Mouse (Mus musculus): ENCODE measurements around the gene Lect2.

The Lect2 gene

GRCm38 (mm10) chr13:56556701-56557100 is 8.4 kb upstream of the Lect2 start:
- no peak for DNase-seq (ENCODE audit: low spot score)

DNA sequence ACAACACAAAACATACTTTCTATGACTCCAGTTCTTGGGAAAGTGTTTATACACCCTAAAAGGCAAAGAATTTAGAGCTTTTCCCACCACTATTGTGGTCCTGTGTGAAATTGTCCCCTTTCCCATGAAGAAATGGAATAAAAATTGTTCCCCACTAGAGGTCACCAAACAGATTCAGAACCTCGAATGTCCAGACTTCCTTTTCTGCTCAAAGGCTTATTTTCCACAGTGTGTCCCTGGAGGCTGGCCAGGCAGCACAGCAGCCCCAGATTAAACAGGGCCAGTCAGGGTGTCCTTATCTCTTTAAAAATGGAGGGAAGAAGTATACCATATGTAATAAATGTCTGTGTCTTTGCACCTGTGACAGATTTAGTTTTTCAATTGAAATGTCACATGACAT is 7.7 kb upstream of the Lect2 start:
- peak; percentile 33 for DNase-seq (ENCODE audit: low spot score)

DNA sequence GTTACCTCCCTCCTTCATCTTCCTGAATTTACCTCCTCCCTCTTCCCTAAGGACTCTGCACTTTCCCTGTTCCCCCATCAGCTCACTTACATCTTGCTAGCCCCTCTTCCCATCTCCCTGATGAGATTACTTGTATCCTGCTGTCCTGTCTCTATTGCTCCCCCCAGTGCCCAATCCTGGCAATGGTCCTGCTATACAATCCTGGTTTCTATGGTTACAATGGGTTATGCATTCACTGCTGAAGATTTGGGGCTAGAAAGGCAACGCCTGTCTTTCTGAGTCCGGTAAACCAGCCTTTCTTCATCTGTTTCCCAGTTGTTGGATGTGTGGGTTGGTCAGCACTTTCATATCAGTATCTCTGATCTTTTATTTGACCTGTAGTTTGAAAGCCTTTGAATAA is 6.1 kb upstream of the Lect2 start:
- no peak for DNase-seq (ENCODE audit: low spot score)

- no peak for DNase-seq (ENCODE audit: low spot score)
Measured at GRCm38 (mm10) chr13:56553923-56554322, 5.6 kb upstream of the Lect2 start.

DNA sequence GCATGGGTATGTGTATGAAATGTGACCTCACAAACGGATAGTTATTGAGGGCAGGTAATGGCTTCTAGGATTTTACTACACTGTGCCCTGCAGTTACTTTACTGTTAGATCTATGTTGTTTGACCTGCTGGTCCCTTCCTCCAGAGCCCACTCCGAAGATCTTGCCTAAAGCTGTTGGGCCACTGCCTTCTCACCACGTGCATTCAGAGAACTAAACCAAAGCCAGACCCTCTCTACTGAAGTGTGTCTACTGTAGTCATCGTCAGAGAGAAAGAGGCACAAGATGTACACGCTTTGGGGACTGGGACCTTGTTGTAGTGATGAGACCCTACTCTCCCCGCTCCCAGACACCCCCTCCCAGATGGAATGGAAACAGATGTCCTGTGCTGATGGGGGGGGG is 3.4 kb upstream of the Lect2 start:
- DNase-seq (ENCODE audit: low spot score): no peak

- no peak for DNase-seq (ENCODE audit: low spot score)
Measured at GRCm38 (mm10) chr13:56550574-56550973, 2.3 kb upstream of the Lect2 start.

DNA sequence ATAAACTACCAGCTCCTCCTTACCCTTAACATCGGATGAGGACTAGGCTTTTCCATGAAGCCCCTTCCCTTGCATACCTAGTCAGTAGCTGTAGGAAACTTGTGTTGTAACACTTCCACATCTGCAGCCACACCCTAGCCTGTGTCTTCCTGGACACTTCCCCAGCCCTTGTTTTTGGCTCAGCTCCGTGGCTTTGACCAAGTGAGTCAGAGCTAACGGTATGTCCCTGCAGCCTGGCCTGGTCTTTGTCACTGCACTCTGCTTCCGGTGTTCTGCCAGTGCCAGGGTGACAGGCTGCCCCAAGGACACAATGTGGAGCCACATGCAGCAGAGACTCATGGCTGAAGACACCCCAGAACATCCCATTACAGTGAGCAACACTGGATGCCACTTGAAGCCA is 1.1 kb upstream of the Lect2 start:
- DNase-seq (ENCODE audit: low spot score): no peak

- no peak for DNase-seq (ENCODE audit: low spot score)
Measured at GRCm38 (mm10) chr13:56544956-56545355, 3.3 kb downstream of the Lect2 start.

DNA sequence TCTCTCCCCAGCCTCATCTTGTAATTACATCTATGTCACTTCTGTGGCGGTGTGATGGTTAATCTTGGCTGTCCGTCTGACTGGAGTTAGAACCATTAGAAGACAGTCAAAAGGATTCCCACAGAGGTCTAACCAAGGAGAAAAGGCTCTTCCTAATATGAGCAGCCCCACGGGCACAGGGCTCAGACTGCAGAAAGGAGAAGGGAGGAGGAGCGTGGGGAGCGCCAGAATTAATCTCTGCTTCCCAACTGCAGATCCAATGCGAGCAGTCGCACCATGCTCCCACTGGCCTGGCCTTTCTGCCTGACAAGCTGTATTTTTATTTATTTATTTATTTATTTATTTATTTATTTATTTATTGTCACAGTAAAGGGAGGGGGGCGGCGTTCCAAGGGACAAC is 4.5 kb downstream of the Lect2 start:
- DNase-seq (ENCODE audit: low spot score): no peak

DNA sequence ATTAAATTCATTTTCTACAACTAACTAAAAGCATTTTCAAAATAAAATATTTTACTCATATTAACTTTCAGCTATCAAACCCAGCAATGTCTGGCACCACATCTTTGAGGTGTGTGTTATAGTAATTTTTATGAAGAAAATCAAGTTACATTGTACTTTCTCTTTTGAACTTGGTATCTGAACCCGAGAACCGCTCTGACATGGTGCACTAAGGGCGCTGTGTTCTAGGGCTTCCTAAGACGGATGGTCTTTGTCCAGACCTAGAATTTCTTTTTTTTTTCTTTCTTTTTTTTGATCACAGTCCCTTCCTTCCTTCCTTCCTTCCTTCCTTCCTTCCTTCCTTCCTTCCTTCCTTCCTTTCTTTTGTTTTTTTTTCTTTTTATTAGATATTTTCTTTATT is 8.5 kb downstream of the Lect2 start:
- DNase-seq (ENCODE audit: low spot score): peak; percentile 33

GRCm38 (mm10) chr13:56537026-56537425 is 11.3 kb downstream of the Lect2 start:
- DNase-seq (ENCODE audit: low spot score): no peak

- no peak for DNase-seq (ENCODE audit: low spot score)
Measured at GRCm38 (mm10) chr13:56535570-56535969, 12.7 kb downstream of the Lect2 start.

GRCm38 (mm10) chr13:56534931-56535330 is 13.4 kb downstream of the Lect2 start:
- no peak for DNase-seq (ENCODE audit: low spot score)

- no peak for DNase-seq (ENCODE audit: low spot score)
Measured at GRCm38 (mm10) chr13:56529685-56530084, 18.6 kb downstream of the Lect2 start.

DNA sequence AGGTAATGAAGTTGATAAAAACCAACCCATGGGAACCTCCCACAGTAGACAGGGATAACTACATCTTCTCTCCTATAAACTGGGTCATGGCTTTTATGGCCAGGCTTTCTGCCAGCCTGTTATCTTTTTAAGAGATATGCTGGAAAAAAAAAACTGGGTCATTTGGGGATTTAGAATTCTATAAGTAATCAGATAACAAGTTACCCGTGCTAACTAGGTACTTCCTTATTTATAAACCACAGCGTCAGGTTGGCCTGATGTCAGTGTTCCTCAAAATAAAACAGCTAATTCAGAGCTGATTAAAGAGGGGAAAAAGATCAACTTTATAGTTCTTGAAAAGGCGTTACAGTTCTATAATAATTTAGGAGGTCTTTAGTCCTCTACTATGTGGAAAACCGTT is 19.3 kb downstream of the Lect2 start:
- no peak for DNase-seq (ENCODE audit: low spot score)

- DNase-seq (ENCODE audit: low spot score): no peak
Measured at GRCm38 (mm10) chr13:56528281-56528680, 20.0 kb downstream of the Lect2 start.

- no peak for DNase-seq (ENCODE audit: low spot score)
Measured at GRCm38 (mm10) chr13:56527846-56528245, 20.5 kb downstream of the Lect2 start.

- DNase-seq (ENCODE audit: low spot score): no peak
Measured at GRCm38 (mm10) chr13:56526871-56527270, 21.4 kb downstream of the Lect2 start.

DNA sequence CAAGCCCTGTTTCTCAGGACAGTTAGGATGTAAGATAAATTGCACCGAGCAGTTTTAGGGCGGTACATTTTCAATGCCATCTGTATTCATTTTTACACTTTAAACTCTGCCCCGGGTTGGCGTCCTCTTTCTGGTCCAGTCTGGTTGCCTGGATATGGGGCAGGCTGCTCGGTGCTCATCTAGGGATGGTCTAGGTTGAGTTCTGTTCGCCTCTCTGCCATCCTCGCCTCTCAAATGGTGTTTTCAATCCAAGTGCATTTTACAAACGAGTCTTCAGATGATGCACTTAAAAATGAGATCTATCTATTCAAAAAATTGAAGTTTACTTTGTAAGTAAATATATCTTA is 25.5 kb downstream of the Lect2 start:
- DNase-seq (ENCODE audit: low spot score): no peak

DNA sequence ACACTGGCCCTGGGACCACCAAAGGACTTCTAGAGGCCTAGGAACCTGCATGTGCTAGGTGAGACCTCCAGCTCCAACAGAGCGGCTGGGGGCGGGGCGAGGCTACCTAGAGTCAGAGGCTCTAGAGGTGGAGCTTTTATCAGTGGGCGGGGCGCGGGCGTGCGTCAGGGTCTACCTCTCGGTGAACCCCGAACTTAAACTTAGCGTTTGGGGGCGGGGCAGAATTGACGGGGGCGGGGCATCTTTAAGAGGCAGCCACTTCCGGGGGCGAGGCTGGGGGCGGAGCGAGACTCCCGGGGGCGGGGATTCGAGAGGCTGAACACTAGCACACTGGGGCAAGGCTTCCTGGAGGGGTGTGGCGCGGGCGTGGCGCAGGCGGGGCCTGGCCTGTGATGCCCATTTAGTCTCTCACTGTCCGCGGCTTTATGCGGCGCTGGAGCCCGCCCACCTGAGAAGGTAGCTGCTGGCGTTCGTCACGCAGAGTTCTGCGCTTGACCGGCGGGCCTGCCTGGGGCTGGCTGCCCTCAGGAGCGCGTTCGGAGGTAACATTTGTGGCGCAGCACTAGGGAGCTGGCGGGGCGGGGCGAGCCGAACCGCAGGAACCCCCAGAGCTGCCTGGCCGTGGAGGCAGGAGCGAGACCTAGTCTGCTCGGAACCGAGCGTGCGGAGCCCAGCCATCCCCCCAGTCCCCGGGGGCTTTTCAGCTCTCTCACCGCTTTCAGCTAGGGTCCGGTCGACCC is 26.1 kb downstream of the Lect2 start, which contains the start of gene Fbxl21:
Gene Fbxl21 (plus strand): TSS at position 392 of the 740 bp plus-strand sequence.
- DNase-seq (ENCODE audit: low spot score): peak; percentile 88

DNA sequence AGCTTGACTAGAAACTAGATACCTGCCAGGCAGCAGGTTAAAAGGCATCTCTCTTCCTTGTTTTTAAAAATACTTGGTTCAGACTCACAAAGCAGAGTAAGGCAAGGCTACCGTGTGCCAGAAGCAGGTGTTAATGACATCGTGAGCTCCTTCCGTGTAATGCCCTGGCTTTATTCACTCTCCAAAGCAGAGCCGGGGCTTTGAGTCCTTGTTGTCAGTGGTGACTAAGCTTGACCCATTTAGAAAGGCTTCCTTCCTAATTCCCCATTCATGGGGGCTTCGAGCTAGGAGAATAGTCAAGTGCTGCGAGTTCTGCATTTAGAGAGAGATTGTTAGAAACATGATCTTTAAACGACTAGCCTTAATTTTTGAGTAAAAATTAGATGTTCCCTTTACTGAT is 31.5 kb downstream of the Lect2 start:
- no peak for DNase-seq (ENCODE audit: low spot score)

GRCm38 (mm10) chr13:56516311-56516710 is 32.0 kb downstream of the Lect2 start:
- no peak for DNase-seq (ENCODE audit: low spot score)

DNA sequence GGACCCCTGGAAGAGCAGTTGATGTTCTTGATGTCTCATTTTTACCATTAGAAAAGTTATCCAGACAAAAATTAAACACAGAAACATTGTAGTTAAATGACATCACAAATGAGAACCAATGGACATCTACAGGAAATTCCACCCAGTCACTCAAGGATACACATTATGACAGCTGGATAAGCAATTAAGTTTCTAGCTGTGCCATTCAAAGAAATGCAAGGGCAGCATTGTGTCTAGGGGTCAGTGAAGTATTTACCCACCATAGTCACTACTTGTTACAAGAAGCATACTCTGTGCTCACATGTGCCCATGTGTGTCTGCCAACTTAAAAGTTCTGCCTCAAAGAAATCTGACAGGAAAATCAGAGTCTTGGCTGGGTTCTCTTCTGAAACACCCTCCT is 34.7 kb downstream of the Lect2 start:
- no peak for DNase-seq (ENCODE audit: low spot score)

- no peak for DNase-seq (ENCODE audit: low spot score)
Measured at GRCm38 (mm10) chr13:56509796-56510195, 38.5 kb downstream of the Lect2 start.

Data from ovary, postnatal 14 days (tissue).